Mouse (Mus musculus) spleen, adult 2 months (tissue): ENCODE data around the gene Kcne1. TPM values are rescaled to one million over a fixed set of nuclear protein-coding genes. Genes with fewer than 3 reads are reported as not detected.

ENCODE experiments used
- DNase-seq, 2 experiments: peaks; one replicate each; pipeline versions ENCODE4 v3.0.0 to v3.0.0-alpha.2; 2012 to 2021; ENCODE audit warnings: low spot score in 2 of 2, low read depth in 1 of 2
- H3K27ac ChIP-seq: fragments of 200-500 bp; 2 replicates; pipeline ENCODE4 v1.5.1; 2012; ENCODE audit warnings: low read length, inconsistent platforms; ENCODE audit not compliant: insufficient read depth
- H3K27me3 ChIP-seq: fragments of 200-500 bp; 2 replicates; pipeline ENCODE4 v1.6.1; 2012; ENCODE audit warnings: mild to moderate bottlenecking, moderate library complexity, low read length, inconsistent platforms; ENCODE audit not compliant: control insufficient read depth, insufficient read depth
- H3K36me3 ChIP-seq: fragments of 200-500 bp; 2 replicates; pipeline ENCODE4 v1.6.1; 2012; ENCODE audit warnings: mild to moderate bottlenecking, low read length, inconsistent platforms; ENCODE audit not compliant: control insufficient read depth, insufficient read depth
- H3K4me1 ChIP-seq: fragments of 200-500 bp; 2 replicates; pipeline ENCODE4 v1.6.1; 2011; ENCODE audit warnings: inconsistent platforms; ENCODE audit not compliant: control insufficient read depth, insufficient read depth, insufficient read length
- H3K4me3 ChIP-seq: fragments of 200-500 bp; 2 replicates; pipeline ENCODE4 v1.5.1; 2011; ENCODE audit warnings: mild to moderate bottlenecking, inconsistent platforms; ENCODE audit not compliant: insufficient read depth, insufficient read length; ENCODE audit errors: extremely low read depth
- CTCF ChIP-seq: fragments of 200-500 bp; IDR thresholded peaks from 2 replicates; pipeline ENCODE4 v1.5.1; 2011; ENCODE audit warnings: mild to moderate bottlenecking, inconsistent platforms; ENCODE audit not compliant: insufficient read depth, insufficient read length, insufficient replicate concordance; ENCODE audit errors: extremely low read depth
- POLR2A ChIP-seq: fragments of 200-500 bp; IDR thresholded peaks from 2 replicates; pipeline ENCODE4 v1.6.1; 2011; ENCODE audit warnings: low read depth, low read length, inconsistent platforms
- WGBS: fragments of 180-500 bp; shearing (Covaris S2); methylation state at CpG from one replicate; pipeline ENCODE4 v1.1.7; 2018; 5-methylcytosine and 5-hydroxymethylcytosine counted together
- polyA plus RNA-seq: library from polyadenylated mRNA; depleted of rRNA; stranded (reverse); fragments of >200 nt; gene quantifications from 2 replicates; pipeline ENCODE4 v1.2.3, GENCODE M21; 2012

The Kcne1 gene
- polyA plus RNA-seq, 1 experiment, result not detected

- Histone ChIP-seq H3K4me1 (no peaks in the 10 kb centered on the region), H3K36me3 (no peaks in the 10 kb centered on the region), H3K27me3 (no peaks in the 10 kb centered on the region), H3K4me3 (no peak overlapping the region), H3K27ac (no peak overlapping the region)
- no peak for DNase-seq
- 78% methylated on average over 6 of the region's 6 CpGs for WGBS
- TF ChIP-seq CTCF (no peak), POLR2A (no peak)
These were observed 21.8 kb upstream of the Kcne1 start for GRCm38 (mm10) chr16:92381092-92381491.

- DNase-seq, result no peak
- H3K36me3 ChIP-seq, result no peaks in the 10 kb centered on the region
- H3K27ac ChIP-seq, result no peak overlapping the region
- H3K27me3 ChIP-seq, result no peaks in the 10 kb centered on the region
- WGBS, result 85% methylated on average over 6 of the region's 6 CpGs
- no peak for TF ChIP-seq POLR2A
- no peak for TF ChIP-seq CTCF
- H3K4me1 ChIP-seq, result no peaks in the 10 kb centered on the region
- no peak overlapping the region for H3K4me3 ChIP-seq
These were observed 17.7 kb upstream of the Kcne1 start for GRCm38 (mm10) chr16:92376976-92377375.

GRCm38 (mm10) chr16:92371623-92372022, 12.4 kb upstream of the Kcne1 start:
- Histone ChIP-seq H3K27ac (no peak overlapping the region), H3K27me3 (no peaks in the 10 kb centered on the region), H3K4me1 (no peaks in the 10 kb centered on the region), H3K4me3 (no peak overlapping the region), H3K36me3 (no peaks in the 10 kb centered on the region)
- 45% methylated on average over 5 of the region's 5 CpGs for WGBS
- TF ChIP-seq CTCF, result no peak
- TF ChIP-seq POLR2A, result no peak
- no peak for DNase-seq

GRCm38 (mm10) chr16:92369260-92369659, 10.0 kb upstream of the Kcne1 start:
- H3K27ac ChIP-seq, result no peak overlapping the region
- no peak for DNase-seq
- no peak for TF ChIP-seq CTCF
- no peak for TF ChIP-seq POLR2A
- 68% methylated on average over 2 of the region's 2 CpGs for WGBS
- H3K4me3 ChIP-seq, result no peak overlapping the region
- no peaks in the 10 kb centered on the region for H3K36me3 ChIP-seq
- no peaks in the 10 kb centered on the region for H3K4me1 ChIP-seq
- no peaks in the 10 kb centered on the region for H3K27me3 ChIP-seq

GRCm38 (mm10) chr16:92365477-92365876, 6.2 kb upstream of the Kcne1 start:
- H3K27ac ChIP-seq, result no peak overlapping the region
- WGBS, result 91% methylated on average over 7 of the region's 7 CpGs
- no peaks in the 10 kb centered on the region for H3K36me3 ChIP-seq
- H3K4me1 ChIP-seq, result no peaks in the 10 kb centered on the region
- H3K27me3 ChIP-seq, result no peaks in the 10 kb centered on the region
- TF ChIP-seq CTCF (no peak), POLR2A (no peak)
- DNase-seq, result no peak
- H3K4me3 ChIP-seq, result no peak overlapping the region

GRCm38 (mm10) chr16:92360711-92361110, 1.4 kb upstream of the Kcne1 start:
- DNase-seq, result no peak
- no peaks in the 10 kb centered on the region for H3K36me3 ChIP-seq
- no peak overlapping the region for H3K27ac ChIP-seq
- no peaks in the 10 kb centered on the region for H3K4me1 ChIP-seq
- TF ChIP-seq CTCF (no peak), POLR2A (no peak)
- no peaks in the 10 kb centered on the region for H3K27me3 ChIP-seq
- 87% methylated on average over 7 of the region's 7 CpGs for WGBS
- no peak overlapping the region for H3K4me3 ChIP-seq

GRCm38 (mm10) chr16:92358734-92359133, 534 bp downstream of the Kcne1 start:
- WGBS, result 53% methylated on average over 9 of the region's 9 CpGs

More at GRCm38 (mm10) chr16:92358734-92359133, 534 bp downstream of the Kcne1 start:
- H3K4me3 ChIP-seq, result no peak overlapping the region
- TF ChIP-seq CTCF (no peak), POLR2A (no peak)
- no peaks in the 10 kb centered on the region for H3K27me3 ChIP-seq
- H3K4me1 ChIP-seq, result no peaks in the 10 kb centered on the region
- DNase-seq, result no peak
- H3K27ac ChIP-seq, result no peak overlapping the region
- H3K36me3 ChIP-seq, result no peaks in the 10 kb centered on the region
